Mouse (Mus musculus): ENCODE results near the gene Gm14326.
"Not testable (repeated sequence)": the region's sequence is repeated elsewhere in the genome, so short reads cannot be mapped to it uniquely, and the experiment has no call there.

DNA sequence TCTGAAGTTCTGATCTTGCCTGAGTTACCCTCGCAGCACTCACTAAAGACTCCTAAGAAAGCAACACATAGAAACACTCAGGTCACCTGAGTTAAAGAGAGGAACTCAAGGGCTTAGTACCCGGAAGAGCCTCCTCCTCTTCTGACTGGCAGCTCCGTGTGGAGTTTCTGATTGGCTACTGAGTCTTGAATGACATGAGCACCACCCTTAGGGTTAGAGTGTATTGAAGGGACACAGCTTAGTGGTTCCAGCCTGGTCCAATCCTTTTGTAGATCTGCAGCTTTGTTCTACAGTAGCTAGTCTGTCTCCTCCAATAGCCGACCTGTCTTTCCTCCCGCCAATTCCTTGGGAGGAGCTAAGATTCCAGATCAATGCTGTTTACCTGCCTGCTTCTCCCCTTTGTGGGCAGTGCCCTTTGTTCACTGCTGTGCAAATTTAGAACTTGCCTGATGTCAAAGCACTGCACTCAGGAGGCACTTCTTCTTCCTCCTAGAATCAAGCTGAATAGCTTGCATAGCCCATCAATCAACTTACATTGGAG lies 31.5 kb downstream of the Gm14326 start, which contains the start of gene Zfp972:
- TF ChIP-seq USF1 (IDR thresholded peaks at IDR 0.05; ENCODE audit: low read depth); POLR2A (IDR thresholded peaks at IDR 0.05; ENCODE audit: insufficient read length, low read depth): not testable (repeated sequence)
